Mouse (Mus musculus) CH12.LX (cell line): ENCODE data around the gene Irgc1.

Experiments
- CTCF ChIP-seq, 2 experiments: IDR thresholded peaks in 1 of 2; conservative IDR thresholded peaks in 1 of 2; 2 replicates each; pipeline ENCODE4 v1.5.1; 2011 to 2012; ENCODE audit warnings: low read depth in 2 of 2, low read length in 2 of 2, improper control_type of control experiment in 1 of 2, inconsistent platforms in 1 of 2, mild to moderate bottlenecking in 1 of 2, moderate library complexity in 1 of 2
- E2F4 ChIP-seq: IDR thresholded peaks from 2 replicates; pipeline ENCODE4 v1.6.1; 2011; ENCODE audit warnings: low read depth, low read length, improper control_type of control experiment; ENCODE audit not compliant: insufficient replicate concordance
- ELF1 ChIP-seq: IDR thresholded peaks from 2 replicates; pipeline ENCODE4 v1.6.1; 2014; ENCODE audit warnings: low read depth, mild to moderate bottlenecking, inconsistent platforms, low read length, improper control_type of control experiment
- MAFK ChIP-seq: IDR thresholded peaks from 2 replicates; pipeline ENCODE4 v1.6.1; 2011; ENCODE audit warnings: low read length, improper control_type of control experiment; ENCODE audit not compliant: insufficient replicate concordance
- MAZ ChIP-seq: IDR thresholded peaks from 2 replicates; pipeline ENCODE4 v1.6.1; 2012; ENCODE audit warnings: low read depth, mild to moderate bottlenecking, inconsistent platforms, low read length, improper control_type of control experiment, moderate library complexity
- PAX5 ChIP-seq: IDR thresholded peaks from 2 replicates; pipeline ENCODE4 v1.6.1; 2012; ENCODE audit warnings: low read length, inconsistent platforms, mixed read lengths
- POLR2A ChIP-seq: IDR thresholded peaks from 2 replicates; pipeline ENCODE4 v1.6.1; 2011; ENCODE audit warnings: low read depth, mild to moderate bottlenecking, improper control_type of control experiment, low read length
- POLR2AphosphoS2 ChIP-seq: IDR thresholded peaks from 2 replicates; pipeline ENCODE4 v1.6.1; 2011; ENCODE audit warnings: low read depth, low read length, improper control_type of control experiment
- SMC3 ChIP-seq: IDR thresholded peaks from 2 replicates; pipeline ENCODE4 v1.6.1; 2011; ENCODE audit warnings: low read depth, low read length, improper control_type of control experiment
- TCF12 ChIP-seq: IDR thresholded peaks from 2 replicates; pipeline ENCODE4 v1.6.1; 2014; ENCODE audit warnings: low read depth, mild to moderate bottlenecking, inconsistent platforms, low read length, improper control_type of control experiment
- USF1 ChIP-seq: IDR thresholded peaks from 2 replicates; pipeline ENCODE4 v1.6.1; 2014; ENCODE audit warnings: low read depth, mild to moderate bottlenecking, inconsistent platforms, low read length, improper control_type of control experiment
- USF2 ChIP-seq: conservative IDR thresholded peaks from 2 replicates; pipeline ENCODE4 v1.6.1; 2011; ENCODE audit warnings: low read depth, low read length, improper control_type of control experiment
- ZC3H11A ChIP-seq: IDR thresholded peaks from 2 replicates; pipeline ENCODE4 v1.6.1; 2012; ENCODE audit warnings: low read depth, mild to moderate bottlenecking, inconsistent platforms, low read length, improper control_type of control experiment
- ZNF384 ChIP-seq: IDR thresholded peaks from 2 replicates; pipeline ENCODE4 v1.6.1; 2012; ENCODE audit warnings: low read depth, low read length, improper control_type of control experiment, inconsistent platforms

- TF ChIP-seq POLR2A (no peak), POLR2AphosphoS2 (no peak), USF2 (no peak), E2F4 (no peak), CTCF (conservative IDR thresholded peaks at IDR 0.05 in 1 of 2, IDR thresholded peaks at IDR 0.05 in 1 of 2; ENCODE audit: low read depth in 2 of 2, low read length in 2 of 2) (no peak), MAZ (no peak), TCF12 (no peak), MAFK (no peak), ELF1 (no peak), PAX5 (no peak), ZNF384 (no peak), SMC3 (no peak), ZC3H11A (no peak), USF1 (no peak)
Observed at GRCm38 (mm10) chr7:24400082-24400452, 52.0 kb downstream of the Irgc1 start.
